Mouse (Mus musculus): ENCODE measurements at regions not wholly inside any gene's neighbourhood (a gene's known extent, or its start where the extent isn't known, plus 50 kb on each side); places are given as distances from the start of the nearest gene placed in this dataset.
A peak's percentile ranks its signal among the peaks of the same experiment; 100 is the strongest.
"Not testable (repeated sequence)": the region's sequence is repeated elsewhere in the genome, so short reads cannot be mapped to it uniquely, and the experiment has no call there.

DNA sequence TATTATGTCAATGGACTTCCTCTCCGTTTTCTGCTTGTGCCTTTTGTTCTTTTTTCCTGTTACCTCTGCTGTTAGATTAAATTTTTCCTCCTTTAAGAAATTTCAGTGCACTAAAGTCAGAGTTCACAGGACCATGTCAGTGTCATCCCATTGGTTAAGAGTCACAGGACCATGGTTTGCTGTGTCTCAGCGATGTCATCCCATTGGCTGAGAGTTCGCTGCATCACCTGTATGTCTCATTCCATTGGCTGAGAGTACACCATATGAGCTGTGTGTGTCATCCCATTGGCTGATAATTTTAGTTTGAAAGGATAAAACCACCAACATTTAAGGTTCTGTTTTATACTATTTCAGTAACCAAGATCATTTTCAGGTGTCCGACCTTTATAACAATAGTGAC, 50.7 kb upstream of the Jade1 start:
- Histone ChIP-seq H3K79me3 (ENCODE audit: low read depth) (no peaks in the 10 kb centered on the region), H3K27me3 (ENCODE audit: control insufficient read depth, insufficient read depth, insufficient read length) (no peaks in the 10 kb centered on the region), H3K4me3 (ENCODE audit: insufficient read depth, poor library complexity, severe bottlenecking) (no peak overlapping the region), H3ac (ENCODE audit: control insufficient read depth, insufficient read length, low read depth) (no peak overlapping the region), H3K79me2 (ENCODE audit: control insufficient read depth, insufficient read depth) (no peaks in the 10 kb centered on the region), H3K36me3 (ENCODE audit: control insufficient read depth, insufficient read depth) (no peaks in the 10 kb centered on the region)
- TF ChIP-seq MYOD1 (IDR thresholded peaks at IDR 0.05; ENCODE audit: control insufficient read depth, insufficient read length, low read depth) (no peak), MYOG (IDR thresholded peaks at IDR 0.05; ENCODE audit: control insufficient read depth, extremely low read depth, insufficient read length) (no peak), CEBPB (IDR thresholded peaks at IDR 0.05; ENCODE audit: low read depth) (no peak), FOSL1 (IDR thresholded peaks at IDR 0.05; ENCODE audit: insufficient read depth, low read length, poor library complexity, severe bottlenecking) (no peak), CTCF (IDR thresholded peaks at IDR 0.05; ENCODE audit: control insufficient read depth, insufficient read depth, insufficient read length) (no peak), USF1 (IDR thresholded peaks at IDR 0.05; ENCODE audit: low read depth) (no peak), MAX (IDR thresholded peaks at IDR 0.05) (no peak)

GRCm38 (mm10) chr3:41502161-41502560, 53.4 kb upstream of the Jade1 start:
- H3K27me3 ChIP-seq (ENCODE audit: control insufficient read depth, insufficient read depth, insufficient read length) = no peaks in the 10 kb centered on the region
- H3K79me3 ChIP-seq (ENCODE audit: low read depth) = no peaks in the 10 kb centered on the region
- no peak overlapping the region for H3K4me3 ChIP-seq (ENCODE audit: insufficient read depth, poor library complexity, severe bottlenecking)
- no peak for TF ChIP-seq MYOD1 (IDR thresholded peaks at IDR 0.05; ENCODE audit: control insufficient read depth, insufficient read length, low read depth)
- no peak for TF ChIP-seq MAX (IDR thresholded peaks at IDR 0.05)
- no peak for TF ChIP-seq CTCF (IDR thresholded peaks at IDR 0.05; ENCODE audit: control insufficient read depth, insufficient read depth, insufficient read length)
- TF ChIP-seq FOSL1 (IDR thresholded peaks at IDR 0.05; ENCODE audit: insufficient read depth, low read length, poor library complexity, severe bottlenecking) = no peak
- no peak for TF ChIP-seq USF1 (IDR thresholded peaks at IDR 0.05; ENCODE audit: low read depth)
- TF ChIP-seq CEBPB (IDR thresholded peaks at IDR 0.05; ENCODE audit: low read depth) = no peak
- no peak for TF ChIP-seq MYOG (IDR thresholded peaks at IDR 0.05; ENCODE audit: control insufficient read depth, extremely low read depth, insufficient read length)
- H3K36me3 ChIP-seq (ENCODE audit: control insufficient read depth, insufficient read depth) = no peaks in the 10 kb centered on the region
- no peaks in the 10 kb centered on the region for H3K79me2 ChIP-seq (ENCODE audit: control insufficient read depth, insufficient read depth)
- no peak overlapping the region for H3ac ChIP-seq (ENCODE audit: control insufficient read depth, insufficient read length, low read depth)

- not testable (repeated sequence) for H3K36me3 ChIP-seq (ENCODE audit: control insufficient read depth, insufficient read depth); H3K4me3 ChIP-seq (ENCODE audit: insufficient read depth, poor library complexity, severe bottlenecking); H3K79me2 ChIP-seq (ENCODE audit: control insufficient read depth, insufficient read depth); H3K79me3 ChIP-seq (ENCODE audit: low read depth); H3K27me3 ChIP-seq (ENCODE audit: control insufficient read depth, insufficient read depth, insufficient read length); H3ac ChIP-seq (ENCODE audit: control insufficient read depth, insufficient read length, low read depth)
Observed at GRCm38 (mm10) chr3:41501639-41502038, 53.9 kb upstream of the Jade1 start.

DNA sequence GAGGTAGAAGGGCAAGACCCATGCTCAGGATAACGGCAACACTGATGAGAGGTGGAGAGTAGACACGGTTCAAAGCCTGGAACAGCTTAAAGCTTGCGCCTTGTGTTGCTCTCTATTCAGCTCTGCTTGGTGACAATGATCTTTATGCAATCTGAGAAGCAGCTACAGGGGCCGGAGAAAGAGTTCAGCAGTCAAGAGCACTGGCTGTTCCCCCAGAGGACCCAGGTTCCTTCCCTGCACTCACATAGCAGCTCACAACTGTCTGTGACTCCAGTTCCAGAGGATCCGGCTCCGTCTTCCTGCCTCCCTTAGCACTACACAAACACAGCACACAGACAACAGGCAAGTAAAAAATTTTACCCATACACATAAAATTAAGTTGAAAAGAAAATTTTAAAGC, 54.4 kb upstream of the Jade1 start:
- Histone ChIP-seq H3K27me3 (ENCODE audit: control insufficient read depth, insufficient read depth, insufficient read length) (no peaks in the 10 kb centered on the region), H3K4me3 (ENCODE audit: insufficient read depth, poor library complexity, severe bottlenecking) (no peak overlapping the region), H3K36me3 (ENCODE audit: control insufficient read depth, insufficient read depth) (no peaks in the 10 kb centered on the region), H3ac (ENCODE audit: control insufficient read depth, insufficient read length, low read depth) (no peak overlapping the region), H3K79me2 (ENCODE audit: control insufficient read depth, insufficient read depth) (no peaks in the 10 kb centered on the region), H3K79me3 (ENCODE audit: low read depth) (no peaks in the 10 kb centered on the region)
- TF ChIP-seq FOSL1 (IDR thresholded peaks at IDR 0.05; ENCODE audit: insufficient read depth, low read length, poor library complexity, severe bottlenecking) (no peak), CEBPB (IDR thresholded peaks at IDR 0.05; ENCODE audit: low read depth) (no peak), MYOD1 (IDR thresholded peaks at IDR 0.05; ENCODE audit: control insufficient read depth, insufficient read length, low read depth) (no peak), USF1 (IDR thresholded peaks at IDR 0.05; ENCODE audit: low read depth) (no peak)

DNA sequence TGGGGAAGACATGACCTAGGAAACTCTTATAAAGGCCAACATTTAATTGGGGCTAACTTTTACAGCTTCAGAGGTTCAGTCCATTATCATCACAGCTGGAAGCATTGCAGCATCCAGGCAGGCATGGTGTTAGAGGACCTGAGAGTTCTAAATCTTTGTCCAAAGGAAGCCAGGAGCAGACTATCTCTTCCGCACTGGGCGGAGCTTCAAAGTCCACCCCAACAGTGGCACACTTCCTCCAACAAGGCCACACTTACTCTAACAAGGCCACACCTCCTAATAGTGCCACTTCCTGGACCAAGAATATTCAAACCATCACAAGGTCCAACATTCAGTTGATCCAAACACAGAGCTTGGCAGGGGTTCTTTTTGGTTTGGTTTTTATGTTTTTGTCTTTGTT, 55.9 kb upstream of the Jade1 start:
- H3ac ChIP-seq (ENCODE audit: control insufficient read depth, insufficient read length, low read depth) = no peak overlapping the region
- no peak for TF ChIP-seq FOSL1 (IDR thresholded peaks at IDR 0.05; ENCODE audit: insufficient read depth, low read length, poor library complexity, severe bottlenecking)
- no peak for TF ChIP-seq USF1 (IDR thresholded peaks at IDR 0.05; ENCODE audit: low read depth)
- no peak overlapping the region for H3K4me3 ChIP-seq (ENCODE audit: insufficient read depth, poor library complexity, severe bottlenecking)
- H3K36me3 ChIP-seq (ENCODE audit: control insufficient read depth, insufficient read depth) = no peaks in the 10 kb centered on the region
- no peaks in the 10 kb centered on the region for H3K27me3 ChIP-seq (ENCODE audit: control insufficient read depth, insufficient read depth, insufficient read length)
- H3K79me2 ChIP-seq (ENCODE audit: control insufficient read depth, insufficient read depth) = no peaks in the 10 kb centered on the region
- H3K79me3 ChIP-seq (ENCODE audit: low read depth) = no peaks in the 10 kb centered on the region

DNA sequence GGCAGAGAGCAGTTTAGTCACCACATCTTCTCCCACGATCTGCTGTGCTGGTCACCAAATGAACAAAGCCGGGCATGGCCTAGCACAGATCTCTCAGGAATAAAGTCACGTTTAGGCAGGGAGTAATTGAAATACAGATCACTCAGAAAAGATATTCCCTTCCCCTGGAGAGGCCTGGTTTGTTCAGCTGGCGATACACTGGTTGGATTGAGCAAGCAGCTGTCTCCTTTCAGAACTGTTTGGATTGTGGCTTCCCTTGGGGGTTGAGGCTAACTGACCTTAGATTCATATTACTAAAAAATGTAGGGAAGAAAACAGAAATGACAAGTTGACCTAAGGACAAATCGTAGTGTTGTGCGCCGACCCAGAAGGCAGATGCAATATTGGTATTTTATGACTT, 56.7 kb upstream of the Jade1 start:
- Histone ChIP-seq H3K27me3 (ENCODE audit: control insufficient read depth, insufficient read depth, insufficient read length) (no peaks in the 10 kb centered on the region), H3K36me3 (ENCODE audit: control insufficient read depth, insufficient read depth) (no peaks in the 10 kb centered on the region), H3K79me2 (ENCODE audit: control insufficient read depth, insufficient read depth) (no peaks in the 10 kb centered on the region), H3K4me3 (ENCODE audit: insufficient read depth, poor library complexity, severe bottlenecking) (no peak overlapping the region), H3K79me3 (ENCODE audit: low read depth) (no peaks in the 10 kb centered on the region), H3ac (ENCODE audit: control insufficient read depth, insufficient read length, low read depth) (no peak overlapping the region)
- TF ChIP-seq CEBPB (IDR thresholded peaks at IDR 0.05; ENCODE audit: low read depth) = peak; percentile 50
- TF ChIP-seq FOSL1 (IDR thresholded peaks at IDR 0.05; ENCODE audit: insufficient read depth, low read length, poor library complexity, severe bottlenecking) = no peak
- peak; percentile 70 for TF ChIP-seq MYOD1 (IDR thresholded peaks at IDR 0.05; ENCODE audit: control insufficient read depth, insufficient read length, low read depth)
- no peak for TF ChIP-seq CTCF (IDR thresholded peaks at IDR 0.05; ENCODE audit: control insufficient read depth, insufficient read depth, insufficient read length)
- no peak for TF ChIP-seq USF1 (IDR thresholded peaks at IDR 0.05; ENCODE audit: low read depth)

Measured in C2C12 (cell line).